Mouse (Mus musculus) cerebellum, adult 18-20 months (tissue): Measurements from ENCODE around the gene Gm44511.

Experiments
- DNase-seq, 2 experiments: peaks; one replicate each; pipeline ENCODE4 v3.0.0; 2021

Gm44511 gene

GRCm38 (mm10) chr6:128826132-128826531, at the start of gene Gm44511, which contains the start of gene Klrb1b:
Gene Gm44511 (minus strand): TSS chr6:128826315.
Gene Klrb1b (minus strand): TSS chr6:128826331.
- DNase-seq: no peak

- no peak for DNase-seq
These were observed 45.9 kb upstream of the Gm44511 start for GRCm38 (mm10) chr6:128871910-128872610.

- DNase-seq: no peak
These were observed 42.7 kb upstream of the Gm44511 start for GRCm38 (mm10) chr6:128868861-128869260.

- DNase-seq: no peak
These were observed 31.9 kb upstream of the Gm44511 start for GRCm38 (mm10) chr6:128857976-128858375.

- peak; percentile 58 to 66 for DNase-seq
These were observed 30.1 kb upstream of the Gm44511 start for GRCm38 (mm10) chr6:128856250-128856649.

- no peak for DNase-seq
These were observed 29.4 kb upstream of the Gm44511 start for GRCm38 (mm10) chr6:128855477-128855876.

GRCm38 (mm10) chr6:128854895-128855294, 28.8 kb upstream of the Gm44511 start:
- no peak for DNase-seq

GRCm38 (mm10) chr6:128854024-128854820, 28.1 kb upstream of the Gm44511 start:
- peak; percentile 39 to 65 for DNase-seq

DNA sequence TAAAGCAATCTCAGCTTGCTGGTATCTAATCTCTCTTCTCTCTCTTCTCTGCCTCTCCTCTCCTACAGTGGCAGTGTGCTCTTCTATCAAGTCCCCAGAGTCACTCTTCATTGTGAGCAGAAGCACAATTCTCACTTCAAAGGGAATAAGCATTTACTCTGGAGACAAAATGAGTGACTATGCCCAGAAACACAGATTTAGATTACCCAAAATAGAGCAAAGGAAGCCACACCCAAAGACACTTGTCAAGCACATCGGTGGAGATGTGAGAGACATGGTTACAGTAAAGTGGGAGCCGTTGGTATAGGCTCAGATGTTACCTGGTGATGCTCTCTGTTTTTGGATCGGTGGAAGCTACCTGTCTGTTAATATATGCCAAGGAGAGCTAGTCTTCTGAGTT, 26.7 kb upstream of the Gm44511 start:
- DNase-seq: no peak

- no peak for DNase-seq
These were observed 25.0 kb upstream of the Gm44511 start for GRCm38 (mm10) chr6:128851151-128851550.

DNA sequence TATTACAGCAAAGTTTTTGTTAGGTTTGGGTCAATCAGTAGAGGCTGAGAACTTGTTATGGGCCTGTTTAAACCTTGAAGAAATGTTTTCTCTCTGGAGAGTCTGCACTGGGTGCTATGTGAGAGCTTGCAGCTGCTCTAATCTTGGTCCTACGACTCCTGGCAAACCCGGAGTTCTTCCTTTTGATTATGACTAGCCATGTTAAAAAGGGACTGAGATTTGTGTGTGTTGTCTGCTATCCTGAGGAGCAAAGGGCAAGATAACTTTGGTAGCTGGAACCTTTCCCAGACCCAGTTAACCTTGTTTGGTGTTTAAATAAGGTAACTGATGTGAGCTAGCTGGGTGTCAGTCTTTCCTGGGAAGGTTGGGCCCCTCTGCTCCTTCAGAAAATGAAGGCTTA, 24.6 kb upstream of the Gm44511 start:
- no peak for DNase-seq

DNA sequence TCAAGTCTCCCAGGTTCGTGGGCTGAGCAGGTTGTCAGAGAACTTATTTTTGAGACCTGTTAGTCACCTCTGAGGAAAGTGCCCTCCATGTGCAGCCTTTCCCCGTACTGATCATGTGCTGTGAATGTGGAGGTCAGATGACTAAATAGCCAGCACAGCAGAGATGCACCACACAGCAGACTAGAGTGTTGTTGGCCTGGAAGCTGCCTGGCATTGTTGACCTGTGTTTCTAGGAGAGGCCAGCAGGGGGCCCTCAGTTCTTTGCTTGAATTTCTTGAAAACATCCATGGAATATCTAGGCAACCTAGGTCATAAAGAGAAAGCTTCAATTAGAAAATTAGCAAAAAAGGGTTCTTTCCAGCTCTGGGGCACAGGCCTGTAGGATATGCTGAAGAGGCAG, 23.8 kb upstream of the Gm44511 start:
- DNase-seq: peak; percentile 29 to 50

GRCm38 (mm10) chr6:128847401-128847800, 21.3 kb upstream of the Gm44511 start:
- DNase-seq: no peak

- no peak for DNase-seq
These were observed 20.0 kb upstream of the Gm44511 start for GRCm38 (mm10) chr6:128845998-128846542.

GRCm38 (mm10) chr6:128845319-128845979, 19.3 kb upstream of the Gm44511 start:
- peak; percentile 79 to 80 for DNase-seq

DNA sequence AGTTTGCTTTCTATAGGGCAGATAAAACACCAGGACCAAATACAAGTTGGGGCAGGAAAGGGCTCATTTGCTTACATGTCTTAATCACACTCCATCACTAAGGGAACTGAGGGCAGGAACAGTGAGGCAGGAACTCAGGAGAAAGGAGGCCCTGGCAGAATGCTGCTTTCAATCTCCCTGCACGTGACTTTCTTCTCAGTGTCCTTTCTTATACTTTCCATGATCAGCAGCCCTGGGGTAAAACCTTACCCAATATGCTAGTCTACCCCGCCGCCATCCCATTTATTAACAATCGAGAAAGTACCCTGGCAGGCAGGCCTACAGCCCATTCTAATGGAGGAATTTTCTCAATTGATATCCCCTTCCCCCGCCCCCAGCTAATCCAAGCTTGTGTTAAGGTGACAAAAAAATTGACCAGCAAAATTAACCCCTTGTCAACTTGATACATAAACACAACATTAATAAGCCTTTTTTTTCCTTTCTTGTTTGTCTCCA, 18.5 kb upstream of the Gm44511 start:
- DNase-seq: no peak

GRCm38 (mm10) chr6:128844131-128844530, 18.0 kb upstream of the Gm44511 start:
- DNase-seq: peak; percentile 37 to 42

DNA sequence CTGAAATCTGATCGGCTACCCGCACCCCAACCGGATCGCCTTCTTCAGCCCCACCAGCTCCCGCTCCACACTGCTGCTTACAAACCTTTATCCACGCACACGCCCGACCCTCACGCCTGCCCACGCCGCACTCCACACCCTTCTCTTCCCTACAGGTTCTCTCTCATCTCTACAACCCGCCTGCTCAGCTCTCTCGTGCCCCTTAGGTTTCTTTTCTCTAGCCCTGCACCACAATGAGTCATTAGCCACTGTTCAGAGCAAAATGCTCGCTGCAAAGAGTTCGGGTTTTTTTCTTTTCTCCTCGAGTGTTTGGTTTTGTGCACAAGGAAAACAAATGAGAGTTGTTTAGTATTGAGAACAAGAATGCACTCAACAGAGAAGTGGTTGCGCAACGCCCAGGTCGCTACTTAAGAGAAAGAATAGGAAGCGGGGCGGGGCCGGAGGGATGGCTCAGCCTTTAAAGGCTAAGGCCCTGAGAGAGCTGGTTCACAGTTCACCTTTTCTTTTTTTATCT, 17.4 kb upstream of the Gm44511 start:
- peak; percentile 64 for DNase-seq

GRCm38 (mm10) chr6:128842945-128843478, 16.9 kb upstream of the Gm44511 start:
- DNase-seq: peak; percentile 88 to 92

DNA sequence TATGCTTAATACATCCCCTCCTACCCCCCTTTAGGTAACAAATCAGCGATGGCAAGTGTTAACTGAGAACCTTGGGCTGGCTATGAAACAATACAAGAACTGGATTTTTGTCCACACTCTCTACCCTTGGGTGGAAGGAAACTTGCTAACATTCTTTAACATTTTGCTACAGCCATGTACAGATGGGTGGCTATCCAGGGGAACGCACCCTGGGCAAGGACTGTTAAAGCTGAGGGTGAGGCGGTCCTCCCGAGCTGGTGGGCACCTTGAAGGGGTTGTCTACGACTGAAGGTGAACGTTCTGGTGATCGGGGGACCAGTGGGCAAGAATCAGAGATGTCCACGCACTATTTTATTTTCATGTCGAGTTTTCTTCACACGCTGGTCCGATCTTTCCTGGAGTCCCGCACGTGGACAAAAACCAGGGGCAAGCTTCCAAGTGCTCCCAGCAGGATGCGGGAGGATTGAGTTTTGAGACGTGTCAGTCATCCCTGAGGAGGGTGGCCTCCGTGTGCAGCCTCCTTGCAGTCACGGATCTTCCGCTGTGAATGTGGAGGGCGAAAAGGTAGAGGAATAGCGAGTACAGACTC, 16.3 kb upstream of the Gm44511 start:
- DNase-seq: no peak

GRCm38 (mm10) chr6:128841327-128842089, 15.4 kb upstream of the Gm44511 start:
- DNase-seq: no peak
